Mouse (Mus musculus) kidney, postnatal 10 days (tissue): ENCODE measurements around the gene Prss12.

Experiments used
- DNase-seq: peaks from one replicate; pipeline ENCODE4 v3.0.0; 2021; ENCODE audit warnings: mixed read lengths

Gene Prss12

DNA sequence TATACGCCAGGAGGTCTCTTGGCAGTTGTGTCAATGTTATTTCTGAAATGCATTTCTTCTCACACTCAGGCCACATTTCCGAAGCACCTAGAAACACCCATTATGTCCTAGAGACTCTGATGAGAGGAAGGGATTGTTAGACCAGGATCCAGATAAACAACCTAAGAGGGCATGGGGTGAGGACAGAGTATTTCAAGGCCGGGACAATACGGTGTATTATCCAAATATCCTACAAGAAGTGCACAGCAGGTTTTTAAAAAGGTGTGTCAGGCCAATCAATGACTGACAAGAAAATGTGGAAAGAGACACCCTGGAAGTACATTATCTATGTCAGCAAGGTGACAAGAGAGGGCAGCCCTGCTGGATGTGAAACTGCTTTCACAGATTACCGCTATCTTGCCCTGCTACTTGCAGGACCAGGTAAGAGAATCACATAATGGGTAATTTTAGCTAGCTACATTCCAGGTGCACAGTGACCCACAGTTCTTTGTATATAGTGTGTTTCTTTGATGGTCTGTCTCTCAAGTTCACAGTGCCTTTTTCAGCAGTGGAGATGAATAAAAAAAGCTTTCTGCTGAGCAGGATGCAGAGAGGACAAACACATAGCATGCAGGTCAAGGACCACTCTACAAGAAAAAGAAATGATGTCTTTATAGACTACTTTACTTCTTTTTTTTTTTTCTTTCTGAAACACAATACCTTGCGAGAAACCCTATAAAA, 97.0 kb downstream of the Prss12 start:
- no peak for DNase-seq

DNA sequence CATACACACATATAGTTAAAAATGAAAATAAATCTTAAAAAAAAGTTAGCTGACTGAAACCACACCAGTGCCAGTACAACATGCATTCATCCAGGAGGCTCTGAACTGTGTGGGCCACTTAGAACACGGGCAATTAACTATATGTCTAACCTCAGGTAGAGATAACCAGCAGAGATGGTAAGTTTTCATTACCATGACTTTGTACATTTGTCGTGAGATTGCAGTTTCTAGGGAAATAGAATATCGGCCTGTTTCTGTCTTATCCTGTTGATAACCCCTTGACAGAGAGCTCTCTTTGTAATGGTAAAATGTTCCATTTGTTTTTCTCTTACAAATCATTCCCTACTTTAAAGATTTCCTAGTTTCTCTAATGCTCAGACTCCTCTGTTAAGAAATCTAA, 103.8 kb downstream of the Prss12 start:
- no peak for DNase-seq

- no peak for DNase-seq
Measured at GRCm38 (mm10) chr3:123553872-123554271, 107.2 kb downstream of the Prss12 start.

DNA sequence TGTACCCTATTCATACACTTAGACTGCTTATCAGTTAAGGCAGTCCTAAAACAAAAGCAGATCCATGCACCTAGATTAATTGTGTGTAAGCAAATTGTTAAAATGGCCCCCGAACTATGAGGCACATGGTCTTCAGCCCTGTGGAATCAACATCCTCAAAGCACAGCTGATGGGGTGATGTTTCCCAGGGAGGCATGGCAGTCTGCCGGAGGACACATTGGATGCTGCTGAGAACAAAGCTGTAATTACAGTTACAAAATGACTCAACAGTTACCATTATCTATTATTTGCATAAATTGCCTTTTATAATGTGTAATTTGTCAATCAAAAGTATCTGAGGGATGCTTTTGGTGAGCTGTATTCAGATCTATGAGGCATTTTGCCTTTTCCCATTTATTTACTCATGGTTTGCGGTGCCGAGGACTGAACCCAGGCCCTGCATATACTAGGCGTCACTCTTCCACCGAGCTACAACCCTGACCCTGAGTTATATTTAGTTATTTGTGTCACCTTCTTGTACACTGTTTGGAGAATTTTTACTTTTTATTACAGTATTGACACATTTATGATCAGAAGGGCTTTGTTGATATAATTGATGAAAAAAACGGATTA, 108.6 kb downstream of the Prss12 start:
- no peak for DNase-seq
